Mouse (Mus musculus) G1E (cell line): ENCODE results near the gene Tex33.
"Not testable (repeated sequence)": the region's sequence is repeated elsewhere in the genome, so short reads cannot be mapped to it uniquely, and the experiment has no call there.

Experiments used
- CTCF ChIP-seq: IDR thresholded peaks from 2 replicates; pipeline ENCODE4 v1.5.1; 2012; ENCODE audit warnings: low read depth, low read length, inconsistent platforms, mixed read lengths
- GATA1 ChIP-seq: IDR thresholded peaks from 2 replicates; pipeline ENCODE4 v1.6.1; 2012; ENCODE audit warnings: borderline replicate concordance, low read length, inconsistent platforms, mixed read lengths
- POLR2AphosphoS5 ChIP-seq: IDR thresholded peaks from 2 replicates; pipeline ENCODE4 v1.6.1; 2012; ENCODE audit warnings: low read depth, low read length, inconsistent platforms; ENCODE audit not compliant: insufficient replicate concordance

DNA sequence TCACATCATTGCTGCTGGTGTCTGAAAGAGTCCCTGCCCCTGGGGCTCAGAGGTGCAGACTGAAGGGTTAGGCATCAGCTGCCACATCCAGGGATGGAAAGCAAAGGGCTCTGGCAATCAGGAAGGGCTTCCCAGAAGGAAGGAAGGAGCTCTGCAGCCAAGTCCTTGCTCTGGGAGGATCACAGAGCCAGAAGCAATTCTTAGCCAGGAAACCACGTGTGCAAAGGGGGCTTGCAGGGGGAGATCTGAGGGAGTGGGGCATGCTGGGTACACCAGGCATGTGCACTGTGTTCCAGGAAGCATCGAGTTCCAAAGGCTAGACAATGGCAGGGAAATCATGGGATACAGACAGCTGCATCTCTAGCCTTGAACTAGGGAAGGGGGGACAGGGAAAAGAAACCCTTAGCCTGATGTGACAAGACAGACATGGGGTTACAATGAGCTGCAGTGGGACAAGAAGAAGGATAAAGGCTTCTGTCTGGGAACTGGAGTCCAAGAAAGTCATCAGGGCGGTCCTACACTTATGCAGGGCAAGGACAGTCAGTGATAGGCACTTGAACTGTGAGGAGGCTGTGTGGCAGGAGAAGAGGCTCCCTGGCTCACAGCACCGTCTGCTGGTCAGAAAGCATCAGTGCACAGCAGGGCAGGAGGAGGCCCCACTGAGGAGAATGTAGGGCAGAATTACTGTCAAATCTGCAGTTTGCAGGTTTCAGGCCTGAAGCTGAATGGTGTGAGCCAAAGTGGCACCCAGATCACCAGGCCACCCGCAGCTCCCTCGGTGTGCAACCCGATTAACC is 55.9 kb downstream of the Tex33 start:
- TF ChIP-seq CTCF: peak; percentile 96
- not testable (repeated sequence) for TF ChIP-seq GATA1, POLR2AphosphoS5
